Mouse (Mus musculus): ENCODE data around the gene Gbp6.
"Not testable (repeated sequence)": the region's sequence is repeated elsewhere in the genome, so short reads cannot be mapped to it uniquely, and the experiment has no call there.

DNA sequence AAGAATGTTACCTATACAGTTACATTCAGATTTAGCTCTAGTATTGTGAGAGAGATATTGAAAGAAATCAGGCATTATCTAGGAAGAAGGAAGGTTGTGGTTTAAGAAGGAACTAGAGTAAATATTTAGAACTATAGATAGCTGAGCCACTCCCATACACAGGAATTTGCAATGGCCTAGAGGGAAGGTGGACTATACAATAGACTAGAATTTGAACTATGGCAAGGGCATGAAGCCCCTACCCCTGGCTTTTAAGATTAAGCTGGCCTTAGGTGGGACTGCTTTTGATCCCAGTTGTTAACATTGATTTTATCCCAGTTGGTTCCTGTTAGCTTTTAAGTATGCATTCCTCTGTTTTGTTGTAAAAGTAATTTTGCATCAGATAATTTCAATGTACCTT lies 13.4 kb upstream of the Gbp6 start:
- TF ChIP-seq MAFK (IDR thresholded peaks at IDR 0.05; ENCODE audit: insufficient read depth, low read depth, low read length); ZC3H11A (IDR thresholded peaks at IDR 0.05; ENCODE audit: borderline replicate concordance, low read depth, low read length): not testable (repeated sequence)

Measured in ES-E14 (cell line).